Mouse (Mus musculus) layer of hippocampus, adult 11-12 months (tissue): ENCODE measurements around the gene Gm38100.

Experiments
- DNase-seq: peaks from one replicate; pipeline ENCODE4 v3.0.0; 2022; ENCODE audit warnings: low spot score

The Gm38100 gene

GRCm38 (mm10) chr1:175967004-175967745, 47.0 kb downstream of the Gm38100 start:
- DNase-seq: no peak

- DNase-seq: no peak
These were observed 50.6 kb downstream of the Gm38100 start for GRCm38 (mm10) chr1:175970710-175971109.
